Mouse (Mus musculus) liver, embryonic 14.5 days (tissue): Measurements from ENCODE around the gene Astn2.

Experiments
- CTCF ChIP-seq: IDR thresholded peaks from 2 replicates; pipeline ENCODE4 v1.5.1; 2016; ENCODE audit warnings: antibody characterized with exemption, low read depth, control low read depth
- EP300 ChIP-seq: IDR thresholded peaks from 2 replicates; pipeline ENCODE4 v1.6.1; 2016; ENCODE audit warnings: antibody characterized with exemption, low read depth

DNA sequence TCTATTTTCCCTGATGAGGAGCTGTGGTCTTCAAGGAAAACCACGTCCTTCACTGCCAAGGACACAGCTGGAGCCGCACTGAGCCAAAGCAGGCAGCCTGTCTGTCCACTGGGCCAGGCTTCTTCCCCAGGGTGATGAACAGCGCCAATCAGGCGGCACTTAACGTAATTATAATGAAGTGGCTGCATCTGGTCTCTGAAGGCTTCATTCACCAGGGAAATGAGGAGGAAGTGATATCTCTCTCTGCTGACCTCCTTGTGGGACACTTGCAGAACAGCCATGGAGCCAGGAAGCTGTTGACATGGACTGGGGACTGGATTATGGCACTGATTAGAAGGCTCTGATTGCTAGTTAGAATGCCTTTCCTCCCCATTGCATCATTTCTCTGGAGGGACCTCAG lies 232.8 kb downstream of the Astn2 start:
- TF ChIP-seq CTCF: no peak
- TF ChIP-seq EP300: no peak
